Mouse (Mus musculus): Measurements from ENCODE around the gene Ccdc73. TPM values are rescaled to one million over a fixed set of nuclear protein-coding genes. Genes with fewer than 3 reads are reported as not detected.

Ccdc73 gene
- polyA plus RNA-seq, 1 experiment, result 5.1 TPM

DNA sequence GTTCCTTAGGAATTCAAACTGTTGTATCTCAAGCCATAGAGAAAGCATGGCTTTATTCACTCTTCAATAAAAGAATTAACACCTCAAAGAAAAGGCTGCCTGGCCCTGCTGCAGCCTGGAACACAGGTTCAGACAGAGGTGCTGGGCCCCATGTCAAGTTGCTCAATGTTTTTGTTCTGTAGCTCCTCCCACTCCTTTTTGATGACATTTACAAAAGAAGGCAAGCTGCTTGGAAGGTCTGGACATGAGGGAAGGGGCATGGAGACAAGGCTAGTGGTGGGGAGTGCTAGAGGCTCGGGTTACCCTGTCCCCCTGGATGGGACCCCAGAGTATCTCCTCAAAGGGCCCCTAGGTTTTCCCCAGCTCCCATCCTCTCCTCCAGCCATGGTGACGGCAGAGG lies 114.1 kb downstream of the Ccdc73 start:
- Histone ChIP-seq H3K27ac (ENCODE audit: insufficient read depth, low read length) (no peak overlapping the region), H3K4me3 (ENCODE audit: insufficient read depth, low read length) (no peak overlapping the region), H3K4me1 (ENCODE audit: control insufficient read depth, insufficient read depth, low read length) (no peaks in the 10 kb centered on the region)
- TF ChIP-seq CTCF (IDR thresholded peaks at IDR 0.05; ENCODE audit: extremely low read depth, insufficient read depth, low read length) (no peak), POLR2A (IDR thresholded peaks at IDR 0.05; ENCODE audit: extremely low read depth, insufficient read depth, low read length) (no peak)

GRCm38 (mm10) chr2:104985796-104986195 lies 118.2 kb downstream of the Ccdc73 start:
- no peak for TF ChIP-seq CTCF (IDR thresholded peaks at IDR 0.05; ENCODE audit: extremely low read depth, insufficient read depth, low read length)
- TF ChIP-seq POLR2A (IDR thresholded peaks at IDR 0.05; ENCODE audit: extremely low read depth, insufficient read depth, low read length), result no peak
- Histone ChIP-seq H3K27ac (ENCODE audit: insufficient read depth, low read length) (no peak overlapping the region), H3K4me3 (ENCODE audit: insufficient read depth, low read length) (no peak overlapping the region), H3K4me1 (ENCODE audit: control insufficient read depth, insufficient read depth, low read length) (no peaks in the 10 kb centered on the region)

GRCm38 (mm10) chr2:104988974-104989373 lies 121.4 kb downstream of the Ccdc73 start:
- TF ChIP-seq POLR2A (IDR thresholded peaks at IDR 0.05; ENCODE audit: extremely low read depth, insufficient read depth, low read length) (no peak), CTCF (IDR thresholded peaks at IDR 0.05; ENCODE audit: extremely low read depth, insufficient read depth, low read length) (no peak)
- Histone ChIP-seq H3K4me3 (ENCODE audit: insufficient read depth, low read length) (no peak overlapping the region), H3K27ac (ENCODE audit: insufficient read depth, low read length) (no peak overlapping the region), H3K4me1 (ENCODE audit: control insufficient read depth, insufficient read depth, low read length) (no peaks in the 10 kb centered on the region)

GRCm38 (mm10) chr2:104994436-104994835 lies 126.8 kb downstream of the Ccdc73 start:
- Histone ChIP-seq H3K4me3 (ENCODE audit: insufficient read depth, low read length) (no peak overlapping the region), H3K27ac (ENCODE audit: insufficient read depth, low read length) (no peak overlapping the region), H3K4me1 (ENCODE audit: control insufficient read depth, insufficient read depth, low read length) (no peaks in the 10 kb centered on the region)
- TF ChIP-seq CTCF (IDR thresholded peaks at IDR 0.05; ENCODE audit: extremely low read depth, insufficient read depth, low read length), result no peak
- TF ChIP-seq POLR2A (IDR thresholded peaks at IDR 0.05; ENCODE audit: extremely low read depth, insufficient read depth, low read length), result no peak

DNA sequence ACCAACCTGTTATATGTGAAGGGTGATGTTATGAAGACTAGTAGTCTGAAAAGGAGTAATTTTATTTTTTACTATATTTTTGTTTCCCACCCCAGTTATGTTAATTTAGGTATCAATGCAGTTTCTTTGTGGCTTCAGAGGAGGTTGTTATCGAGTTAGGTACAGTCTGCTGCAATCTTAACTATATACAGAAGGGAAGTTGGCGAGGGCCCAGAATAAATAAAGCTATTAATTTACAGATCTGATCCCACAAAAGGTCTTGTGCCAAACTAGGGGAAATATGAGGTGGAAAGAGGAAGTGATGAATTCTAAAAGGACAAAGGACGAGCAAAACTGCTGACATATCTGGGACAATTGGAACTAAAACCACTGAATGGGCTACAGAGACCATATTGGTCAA lies 128.6 kb downstream of the Ccdc73 start:
- Histone ChIP-seq H3K27ac (ENCODE audit: insufficient read depth, low read length) (no peak overlapping the region), H3K4me1 (ENCODE audit: control insufficient read depth, insufficient read depth, low read length) (no peaks in the 10 kb centered on the region), H3K4me3 (ENCODE audit: insufficient read depth, low read length) (no peak overlapping the region)
- no peak for TF ChIP-seq POLR2A (IDR thresholded peaks at IDR 0.05; ENCODE audit: extremely low read depth, insufficient read depth, low read length)
- no peak for TF ChIP-seq CTCF (IDR thresholded peaks at IDR 0.05; ENCODE audit: extremely low read depth, insufficient read depth, low read length)

DNA sequence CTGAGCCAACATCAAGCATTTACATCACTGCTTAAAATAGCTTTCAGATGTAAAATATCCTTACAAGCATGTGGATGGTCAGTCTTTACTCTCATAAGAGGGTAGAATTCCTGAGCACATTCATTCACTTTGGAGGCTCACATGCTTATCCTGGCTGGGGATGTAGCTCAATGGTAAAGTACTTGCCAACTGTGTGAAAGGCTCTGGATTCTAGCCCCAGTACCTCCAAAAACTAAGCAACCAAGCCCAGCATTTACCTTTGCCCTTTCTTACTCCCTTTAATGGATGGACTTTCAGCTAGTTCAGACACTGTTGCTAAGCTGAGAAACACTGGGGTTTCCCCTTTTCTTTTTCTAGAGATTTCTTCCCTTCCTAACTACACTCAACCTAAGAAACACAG lies 139.6 kb downstream of the Ccdc73 start:
- H3K4me3 ChIP-seq (ENCODE audit: insufficient read depth, low read length), result no peak overlapping the region
- H3K4me1 ChIP-seq (ENCODE audit: control insufficient read depth, insufficient read depth, low read length), result no peaks in the 10 kb centered on the region
- no peak for TF ChIP-seq CTCF (IDR thresholded peaks at IDR 0.05; ENCODE audit: extremely low read depth, insufficient read depth, low read length)
- TF ChIP-seq POLR2A (IDR thresholded peaks at IDR 0.05; ENCODE audit: extremely low read depth, insufficient read depth, low read length), result no peak
- H3K27ac ChIP-seq (ENCODE audit: insufficient read depth, low read length), result no peak overlapping the region

DNA sequence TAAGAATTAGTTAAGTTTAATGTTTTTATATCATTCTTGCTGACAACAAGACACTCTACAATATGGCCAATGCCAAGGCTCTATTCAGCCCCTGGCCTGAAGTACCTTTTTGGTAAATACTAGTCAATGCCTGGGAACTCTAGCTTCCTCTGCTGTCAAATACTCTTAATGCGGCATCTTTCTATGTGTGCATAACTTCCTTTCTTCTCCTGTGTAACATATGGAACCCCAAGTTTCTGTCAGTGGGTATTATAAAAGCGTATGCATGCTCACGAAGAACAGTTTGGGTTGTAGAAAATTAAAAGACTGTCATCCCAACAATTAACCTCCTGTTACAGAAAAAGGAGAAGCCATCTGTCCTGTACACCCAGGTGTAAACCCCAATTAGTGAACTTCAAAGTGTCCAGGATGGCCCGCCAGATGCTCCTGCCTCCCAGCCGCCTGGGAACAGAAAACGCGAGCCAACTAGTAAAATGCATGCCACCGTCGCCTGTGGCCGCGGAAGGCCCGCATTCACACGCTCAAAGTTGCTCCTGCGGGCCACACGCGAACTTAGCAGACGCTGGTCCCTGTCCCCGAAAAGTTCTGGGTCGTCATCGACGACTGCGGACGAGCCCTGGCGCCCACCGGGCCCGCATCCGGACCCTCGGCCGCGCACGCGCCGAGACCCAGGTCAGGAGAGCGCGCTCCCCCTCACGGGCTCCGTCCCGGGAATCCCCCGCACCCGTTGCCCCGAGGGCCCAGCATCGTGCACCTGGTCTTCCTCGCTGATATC lies 148.8 kb downstream of the Ccdc73 start:
- no peak overlapping the region for H3K27ac ChIP-seq (ENCODE audit: insufficient read depth, low read length)
- TF ChIP-seq CTCF (IDR thresholded peaks at IDR 0.05; ENCODE audit: extremely low read depth, insufficient read depth, low read length), result no peak
- no peak for TF ChIP-seq POLR2A (IDR thresholded peaks at IDR 0.05; ENCODE audit: extremely low read depth, insufficient read depth, low read length)
- peaks cover 2% of the 10 kb centered on the region for H3K4me1 ChIP-seq (ENCODE audit: control insufficient read depth, insufficient read depth, low read length)
- H3K4me3 ChIP-seq (ENCODE audit: insufficient read depth, low read length), result peak overlapping the region; percentile 65

DNA sequence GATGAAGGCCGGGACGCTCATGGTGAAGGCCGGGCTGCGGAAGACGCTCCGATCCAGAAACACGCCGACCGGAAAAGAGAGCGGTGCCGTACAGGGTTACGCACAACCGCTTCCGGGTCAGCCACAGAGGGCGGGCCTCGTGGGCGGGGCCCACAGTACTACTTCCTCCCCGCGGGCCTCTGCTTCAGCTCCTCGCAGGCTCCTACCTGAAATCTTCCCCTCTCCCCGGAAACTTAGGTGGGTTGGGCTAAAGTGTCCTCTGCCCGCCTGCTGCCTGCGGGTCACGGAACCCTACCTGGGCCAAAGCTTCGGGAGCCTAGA lies 149.3 kb downstream of the Ccdc73 start, which contains the start of gene Eif3m:
Eif3m (minus strand) TSS at position 114 of the 321 bp plus-strand sequence.
- no peak within 1 kb of the TSS for H3K27ac ChIP-seq (ENCODE audit: insufficient read depth, low read length)
- H3K4me1 ChIP-seq (ENCODE audit: control insufficient read depth, insufficient read depth, low read length), result peaks cover 2% of the 10 kb centered on the region
- peak within 1 kb of the TSS; percentile 65 for H3K4me3 ChIP-seq (ENCODE audit: insufficient read depth, low read length)
- peak; percentile 60 for TF ChIP-seq POLR2A (IDR thresholded peaks at IDR 0.05; ENCODE audit: extremely low read depth, insufficient read depth, low read length)
- no peak for TF ChIP-seq CTCF (IDR thresholded peaks at IDR 0.05; ENCODE audit: extremely low read depth, insufficient read depth, low read length)

- TF ChIP-seq CTCF (IDR thresholded peaks at IDR 0.05; ENCODE audit: extremely low read depth, insufficient read depth, low read length) (no peak), POLR2A (IDR thresholded peaks at IDR 0.05; ENCODE audit: extremely low read depth, insufficient read depth, low read length) (no peak)
- Histone ChIP-seq H3K4me3 (ENCODE audit: insufficient read depth, low read length) (peak overlapping the region; percentile 65; the same call in 1 of the 2 replicates), H3K4me1 (ENCODE audit: control insufficient read depth, insufficient read depth, low read length) (peaks cover 2% of the 10 kb centered on the region), H3K27ac (ENCODE audit: insufficient read depth, low read length) (no peak overlapping the region)
Measured at GRCm38 (mm10) chr2:105017802-105018201, 150.2 kb downstream of the Ccdc73 start.

DNA sequence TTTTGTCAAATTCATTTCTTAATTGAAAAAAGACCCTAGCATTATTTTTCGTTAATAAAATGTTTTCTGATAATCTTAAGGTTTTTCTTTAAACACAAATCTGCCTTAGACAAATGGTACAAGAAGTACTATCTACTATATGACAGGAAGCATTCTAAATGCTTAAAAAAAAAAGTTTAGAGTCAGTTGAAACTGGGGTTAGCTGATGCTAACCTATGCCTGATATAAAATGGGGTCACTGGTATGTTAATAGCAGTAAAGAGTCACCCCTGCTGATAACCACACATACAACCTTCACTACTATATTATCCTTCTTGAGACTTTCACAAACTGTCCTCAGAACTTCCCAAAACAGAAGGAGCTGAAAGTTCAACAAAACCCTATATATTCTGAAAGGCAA lies 151.9 kb downstream of the Ccdc73 start:
- Histone ChIP-seq H3K4me1 (ENCODE audit: control insufficient read depth, insufficient read depth, low read length) (peaks cover 2% of the 10 kb centered on the region), H3K4me3 (ENCODE audit: insufficient read depth, low read length) (no peak overlapping the region), H3K27ac (ENCODE audit: insufficient read depth, low read length) (no peak overlapping the region)
- TF ChIP-seq POLR2A (IDR thresholded peaks at IDR 0.05; ENCODE audit: extremely low read depth, insufficient read depth, low read length), result no peak
- TF ChIP-seq CTCF (IDR thresholded peaks at IDR 0.05; ENCODE audit: extremely low read depth, insufficient read depth, low read length), result no peak

Measured in cortical plate, adult 2 months (tissue).